In the genomic region with DNA sequence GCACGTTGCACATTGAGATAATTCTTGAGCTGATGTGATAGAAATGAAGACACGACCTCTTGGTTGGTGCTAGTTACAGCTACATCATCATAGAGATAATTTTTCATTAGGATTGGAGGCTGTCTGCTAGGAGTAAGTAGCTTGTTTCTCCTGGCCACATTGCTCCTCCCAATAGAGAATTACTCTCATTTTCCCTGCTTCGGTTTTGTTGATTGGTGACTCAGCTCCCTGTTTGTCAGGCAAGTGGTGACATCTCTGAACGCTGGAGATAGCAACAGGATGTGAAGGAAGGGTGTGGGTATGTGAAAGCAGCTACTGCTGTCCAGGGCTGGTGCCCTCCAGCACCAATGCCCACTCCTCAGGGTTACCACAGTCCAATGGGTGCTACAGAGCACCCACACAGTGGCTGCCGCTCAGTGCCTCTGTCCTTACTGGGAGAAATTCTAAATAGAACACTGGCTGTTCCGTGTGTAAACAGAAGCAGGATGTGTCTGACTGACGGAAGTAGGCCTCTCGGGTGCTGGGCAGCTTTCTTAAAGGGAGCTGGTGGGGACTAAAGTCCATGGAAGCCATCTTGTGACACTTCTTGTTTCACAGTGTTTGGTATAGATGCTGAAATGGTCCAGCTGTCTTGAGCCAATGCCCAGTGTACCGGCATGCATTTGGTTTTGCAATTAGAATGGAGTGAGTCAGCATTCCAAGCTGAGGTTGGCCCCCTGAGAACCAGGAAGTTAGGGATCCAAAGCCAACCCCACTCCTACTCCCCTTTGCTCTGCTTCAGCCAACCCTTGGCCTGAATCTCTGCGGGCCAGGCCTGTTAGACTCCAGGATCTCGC, we compare ENCODE assay signal across 1 mouse cellular context.
TF ChIP-seq lines count a peak whose summit lies in the region.

No protein-coding gene starts in this region.

TF ChIP-seq in CH12.LX, 34 proteins besides CTCF, POLR2A, EP300 and RAD21 (continued from another document):
- TF ChIP-seq ELF1 (IDR thresholded peaks at IDR 0.05; ENCODE audit: low read depth, low read length) (peak; percentile 55), JUND (conservative IDR thresholded peaks at IDR 0.05; ENCODE audit: low read depth, low read length) (0 out of 2 replicates have a peak, but pooled peaks have one; percentile 19), RCOR1 (conservative IDR thresholded peaks at IDR 0.05; ENCODE audit: low read depth, low read length) (no peak), ETS1 (conservative IDR thresholded peaks at IDR 0.05; ENCODE audit: low read depth, low read length) (0 out of 2 replicates have a peak, but pooled peaks have one; percentile 7), SMC3 (IDR thresholded peaks at IDR 0.05; ENCODE audit: low read depth, low read length) (no peak), KAT2A (IDR thresholded peaks at IDR 0.05; ENCODE audit: insufficient replicate concordance, low read length) (no peak), POLR2AphosphoS2 (IDR thresholded peaks at IDR 0.05; ENCODE audit: low read depth, low read length) (no peak), JUN (IDR thresholded peaks at IDR 0.05; ENCODE audit: insufficient read depth, low read depth, low read length) (no peak), USF2 (conservative IDR thresholded peaks at IDR 0.05; ENCODE audit: low read depth, low read length) (no peak), SIN3A (IDR thresholded peaks at IDR 0.05; ENCODE audit: low read length) (no peak)
